Mouse (Mus musculus) C2C12 (cell line): ENCODE data around the gene Cdipt.

Experiments
- CTCF ChIP-seq: IDR thresholded peaks from one replicate; pipeline ENCODE4 v1.5.1; 2011; ENCODE audit not compliant: control insufficient read depth, insufficient read depth, insufficient read length
- FOSL1 ChIP-seq: IDR thresholded peaks from one replicate; pipeline ENCODE4 v1.8.0; 2011; ENCODE audit warnings: mild to moderate bottlenecking, low read length; ENCODE audit not compliant: poor library complexity, insufficient read depth, severe bottlenecking
- MAX ChIP-seq: IDR thresholded peaks from one replicate; pipeline ENCODE4 v1.6.1; 2011; ENCODE audit warnings: mild to moderate bottlenecking, control low read depth
- MYOG ChIP-seq: IDR thresholded peaks from one replicate; pipeline ENCODE4 v1.6.1; 2011; ENCODE audit not compliant: control insufficient read depth, insufficient read length; ENCODE audit errors: extremely low read depth
- USF1 ChIP-seq: IDR thresholded peaks from one replicate; pipeline ENCODE4 v1.6.1; 2011; ENCODE audit warnings: low read depth, mild to moderate bottlenecking, control low read depth, moderate library complexity

DNA sequence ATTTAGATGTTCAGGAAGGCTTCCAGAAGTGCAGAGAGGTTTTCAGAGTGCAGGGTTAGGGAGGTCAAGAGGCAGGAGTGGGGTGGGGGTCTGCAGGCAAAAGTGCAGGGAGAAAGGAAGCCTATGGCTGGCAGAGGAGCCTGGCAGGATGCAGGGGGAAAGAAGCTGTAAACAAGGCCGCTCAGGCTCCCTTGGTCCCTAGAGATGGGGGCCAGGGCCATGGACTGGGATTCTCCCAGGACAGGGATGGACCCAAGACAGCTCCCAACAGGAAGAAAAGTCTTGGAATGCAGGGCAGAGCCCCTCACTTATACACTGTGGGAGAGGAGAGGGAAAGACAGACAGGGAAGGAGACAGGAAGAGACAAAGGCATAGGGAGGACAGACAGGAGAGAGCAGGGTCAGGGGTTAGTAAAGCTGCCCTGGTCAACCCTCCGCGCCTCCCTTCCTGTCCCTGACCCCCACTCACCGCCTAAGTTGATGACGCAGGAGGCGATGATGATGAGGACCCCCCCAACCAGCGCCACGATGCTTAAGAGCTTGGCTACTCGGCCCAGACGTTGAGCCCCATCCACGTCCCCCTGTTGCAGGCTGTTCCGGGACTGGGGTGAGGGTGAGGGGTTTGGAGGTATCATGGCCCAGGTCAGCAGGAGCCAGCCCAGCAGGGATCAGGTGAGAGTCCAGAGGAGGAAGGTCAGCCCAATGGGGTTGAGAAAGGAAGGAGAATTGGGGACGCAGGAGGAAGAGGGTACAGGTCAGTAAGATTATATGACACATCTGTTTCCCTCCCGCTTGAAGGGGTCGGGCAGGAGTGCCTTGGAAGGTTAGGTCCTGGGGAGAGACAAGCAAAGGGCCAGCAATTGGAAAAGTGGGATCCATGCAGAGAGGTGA lies 42.9 kb downstream of the Cdipt start:
- no peak for TF ChIP-seq CTCF
- no peak for TF ChIP-seq MAX
- TF ChIP-seq MYOG, result no peak
- TF ChIP-seq USF1, result no peak
- no peak for TF ChIP-seq FOSL1
